Mouse (Mus musculus) small intestine, adult 2 months (tissue): ENCODE data around the gene Plekhm2.

ENCODE experiments used
- CTCF ChIP-seq: fragments of 200-500 bp; IDR thresholded peaks from 2 replicates; pipeline ENCODE4 v1.5.1; 2012; ENCODE audit warnings: low read depth, mild to moderate bottlenecking, control low read depth, inconsistent platforms, low read length, moderate library complexity, mixed read lengths; ENCODE audit not compliant: insufficient replicate concordance, insufficient read length; ENCODE audit errors: extremely low read depth
- POLR2A ChIP-seq: fragments of 200-500 bp; IDR thresholded peaks from 2 replicates; pipeline ENCODE4 v1.6.1; 2012; ENCODE audit warnings: low read depth, mild to moderate bottlenecking, control low read depth, inconsistent platforms, low read length, moderate library complexity

- TF ChIP-seq CTCF (no peak), POLR2A (no peak)
These were observed 5.7 kb downstream of the Plekhm2 start for GRCm38 (mm10) chr4:141658846-141659484.
